Mouse (Mus musculus) kidney, embryonic 14.5 days (tissue): ENCODE data around the gene Wnt11. TPM values are rescaled to one million over a fixed set of nuclear protein-coding genes. Genes with fewer than 3 reads are reported as not detected.

ENCODE experiments used
- ATAC-seq: fragments of 200-750 bp; cut with Nextera tagmentation; 2 replicates; pipeline ENCODE4 v1.8.0; 2017; ENCODE audit warnings: moderate number of reproducible peaks, mild to moderate bottlenecking, moderate TSS enrichment, moderate library complexity; ENCODE audit not compliant: low FRiP score, low TSS enrichment
- H3K27ac ChIP-seq: fragments of 300-500 bp; sonication (generic); 2 replicates; pipeline ENCODE4 v1.5.1; 2014; ENCODE audit warnings: low read depth, mild to moderate bottlenecking, low read length, moderate library complexity, mixed read lengths
- H3K27me3 ChIP-seq: fragments of 300-500 bp; sonication (generic); 2 replicates; pipeline ENCODE4 v1.6.1; 2014; ENCODE audit warnings: mild to moderate bottlenecking, low read length; ENCODE audit not compliant: control insufficient read depth, insufficient read depth
- H3K36me3 ChIP-seq: fragments of 300-500 bp; sonication (generic); 2 replicates; pipeline ENCODE4 v1.6.1; 2014; ENCODE audit warnings: low read length, mixed read lengths; ENCODE audit not compliant: control insufficient read depth, insufficient read depth
- H3K4me1 ChIP-seq: fragments of 300-500 bp; sonication (generic); 2 replicates; pipeline ENCODE4 v1.6.1; 2014; ENCODE audit warnings: low read length, mixed read lengths; ENCODE audit not compliant: control insufficient read depth, insufficient read depth
- H3K4me2 ChIP-seq: fragments of 300-500 bp; sonication (generic); replicated peaks from 2 replicates; pipeline ENCODE4 v1.6.1; 2014; ENCODE audit warnings: low read depth, mild to moderate bottlenecking, low read length
- H3K4me3 ChIP-seq: fragments of 300-500 bp; sonication (generic); 2 replicates; pipeline ENCODE4 v1.5.1; 2014; ENCODE audit warnings: mild to moderate bottlenecking, low read length
- H3K9ac ChIP-seq: fragments of 300-500 bp; sonication (generic); 2 replicates; pipeline ENCODE4 v1.6.1; 2014; ENCODE audit warnings: low read depth, mild to moderate bottlenecking, low read length, moderate library complexity
- H3K9me3 ChIP-seq: fragments of 300-500 bp; sonication (generic); 2 replicates; pipeline ENCODE4 v1.6.1; 2016; ENCODE audit warnings: low read length; ENCODE audit not compliant: control insufficient read depth
- WGBS: fragments of 180-500 bp; shearing (Covaris S2); extraction: QIAGEN DNeasy Blood & Tissue Kit; methylation state at CpG from one replicate; pipeline ENCODE4 v1.1.7; 2014; 5-methylcytosine and 5-hydroxymethylcytosine counted together
- polyA plus RNA-seq: library from polyadenylated mRNA; unstranded; fragments of >200 nt; fragmentation: Nextera tagmentation; extraction: Ambion mirVana; gene quantifications from 2 replicates; pipeline ENCODE4 v1.2.1, GENCODE M21; 2014

Gene Wnt11
- polyA plus RNA-seq, 1 experiment from 2014 or later, result 45.3 TPM

GRCm38 (mm10) chr7:98797347-98798133 is 37.4 kb upstream of the Wnt11 start:
- Histone ChIP-seq H3K4me2 (no peak overlapping the region), H3K36me3 (no peaks in the 10 kb centered on the region), H3K4me1 (peaks cover 20% of the 10 kb centered on the region), H3K4me3 (no peak overlapping the region), H3K9ac (no peak overlapping the region), H3K27ac (no peak overlapping the region), H3K27me3 (0 out of 2 replicates have a peak, but pooled peaks cover 4% of the 10 kb centered on the region), H3K9me3 (no peaks in the 10 kb centered on the region)
- WGBS, result 28% methylated on average over 5 of the region's 5 CpGs
- ATAC-seq, result peak; percentile 71

DNA sequence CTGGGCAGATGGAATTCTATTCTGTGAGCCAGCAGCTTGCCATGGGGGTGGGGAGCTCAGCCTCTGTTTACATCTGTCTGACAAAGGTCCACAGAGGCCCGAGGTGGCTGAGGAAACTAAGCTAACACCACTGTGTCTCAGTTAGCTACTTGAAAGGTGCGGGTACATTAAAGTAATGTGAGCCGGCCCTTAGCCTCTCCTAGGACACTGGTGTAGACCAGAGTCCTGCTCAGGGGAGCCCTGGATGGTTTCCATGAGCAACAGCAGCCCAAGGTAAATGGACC is 36.8 kb upstream of the Wnt11 start:
- H3K9ac ChIP-seq, result no peak overlapping the region
- 19% methylated on average over 3 of the region's 3 CpGs for WGBS
- H3K4me1 ChIP-seq, result peaks cover 20% of the 10 kb centered on the region
- no peak overlapping the region for H3K4me2 ChIP-seq
- H3K9me3 ChIP-seq, result no peaks in the 10 kb centered on the region
- no peak overlapping the region for H3K4me3 ChIP-seq
- H3K27ac ChIP-seq, result no peak overlapping the region
- no peaks in the 10 kb centered on the region for H3K36me3 ChIP-seq
- no peak; the same call in 1 of the 2 replicates for ATAC-seq
- 0 out of 2 replicates have a peak, but pooled peaks cover 4% of the 10 kb centered on the region for H3K27me3 ChIP-seq

GRCm38 (mm10) chr7:98800435-98800834 is 34.5 kb upstream of the Wnt11 start:
- H3K4me2 ChIP-seq, result no peak overlapping the region
- 0 out of 2 replicates have a peak, but pooled peaks cover 4% of the 10 kb centered on the region for H3K27me3 ChIP-seq
- no peak overlapping the region for H3K9ac ChIP-seq
- 68% methylated on average over 8 of the region's 8 CpGs for WGBS
- H3K27ac ChIP-seq, result no peak overlapping the region
- ATAC-seq, result no peak
- H3K36me3 ChIP-seq, result no peaks in the 10 kb centered on the region
- H3K4me3 ChIP-seq, result no peak overlapping the region
- no peaks in the 10 kb centered on the region for H3K9me3 ChIP-seq
- H3K4me1 ChIP-seq, result peaks cover 23% of the 10 kb centered on the region

DNA sequence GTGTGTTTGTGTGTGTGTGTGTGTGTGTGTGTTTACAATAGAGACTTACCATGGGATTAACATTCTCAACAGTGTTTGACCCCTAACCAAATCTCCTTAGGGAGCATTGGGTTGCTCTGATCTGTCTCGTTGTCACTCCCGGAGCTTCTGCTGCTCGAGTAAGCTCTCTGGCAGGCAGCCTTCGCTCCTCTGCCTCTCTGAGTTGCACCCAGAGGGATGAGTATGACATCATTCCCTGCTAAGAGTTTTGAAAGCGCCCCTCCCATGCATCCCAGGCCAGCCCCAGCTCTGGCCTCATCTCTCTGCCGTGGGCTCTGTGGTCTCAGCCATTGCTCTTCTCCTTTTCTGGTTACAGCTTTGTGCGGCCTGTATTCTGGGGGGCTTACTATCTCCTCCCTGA is 33.8 kb upstream of the Wnt11 start:
- Histone ChIP-seq H3K27ac (no peak overlapping the region), H3K9ac (no peak overlapping the region), H3K4me3 (no peak overlapping the region), H3K4me1 (peaks cover 24% of the 10 kb centered on the region), H3K4me2 (no peak overlapping the region), H3K36me3 (no peaks in the 10 kb centered on the region), H3K27me3 (0 out of 2 replicates have a peak, but pooled peaks cover 4% of the 10 kb centered on the region), H3K9me3 (no peaks in the 10 kb centered on the region)
- 73% methylated on average over 7 of the region's 7 CpGs for WGBS
- no peak for ATAC-seq

DNA sequence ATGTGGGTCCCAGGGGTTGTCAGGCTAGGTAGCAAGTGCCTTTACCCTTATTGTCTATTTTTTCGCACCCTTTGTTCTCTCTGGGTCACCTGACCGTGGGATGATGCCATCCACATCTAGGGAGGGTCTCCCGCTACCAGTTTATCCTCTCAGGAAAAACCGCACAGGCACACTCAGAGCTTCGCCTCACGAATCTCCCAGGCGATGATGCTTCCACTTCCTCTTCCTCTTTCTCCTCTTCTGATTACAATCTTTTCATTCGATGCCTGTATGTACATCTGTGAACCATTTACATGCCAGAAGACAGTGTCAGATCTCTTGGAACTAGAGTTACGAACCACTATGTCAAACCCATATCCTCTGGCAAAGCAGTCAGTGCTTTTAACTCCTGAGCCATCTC is 31.7 kb upstream of the Wnt11 start:
- Histone ChIP-seq H3K9me3 (no peaks in the 10 kb centered on the region), H3K27me3 (no peaks in the 10 kb centered on the region), H3K4me1 (peaks cover 15% of the 10 kb centered on the region; the same call in 1 of the 2 replicates), H3K36me3 (no peaks in the 10 kb centered on the region), H3K4me3 (no peak overlapping the region), H3K9ac (no peak overlapping the region), H3K27ac (no peak overlapping the region), H3K4me2 (no peak overlapping the region)
- WGBS, result 77% methylated on average over 9 of the region's 9 CpGs
- no peak for ATAC-seq

DNA sequence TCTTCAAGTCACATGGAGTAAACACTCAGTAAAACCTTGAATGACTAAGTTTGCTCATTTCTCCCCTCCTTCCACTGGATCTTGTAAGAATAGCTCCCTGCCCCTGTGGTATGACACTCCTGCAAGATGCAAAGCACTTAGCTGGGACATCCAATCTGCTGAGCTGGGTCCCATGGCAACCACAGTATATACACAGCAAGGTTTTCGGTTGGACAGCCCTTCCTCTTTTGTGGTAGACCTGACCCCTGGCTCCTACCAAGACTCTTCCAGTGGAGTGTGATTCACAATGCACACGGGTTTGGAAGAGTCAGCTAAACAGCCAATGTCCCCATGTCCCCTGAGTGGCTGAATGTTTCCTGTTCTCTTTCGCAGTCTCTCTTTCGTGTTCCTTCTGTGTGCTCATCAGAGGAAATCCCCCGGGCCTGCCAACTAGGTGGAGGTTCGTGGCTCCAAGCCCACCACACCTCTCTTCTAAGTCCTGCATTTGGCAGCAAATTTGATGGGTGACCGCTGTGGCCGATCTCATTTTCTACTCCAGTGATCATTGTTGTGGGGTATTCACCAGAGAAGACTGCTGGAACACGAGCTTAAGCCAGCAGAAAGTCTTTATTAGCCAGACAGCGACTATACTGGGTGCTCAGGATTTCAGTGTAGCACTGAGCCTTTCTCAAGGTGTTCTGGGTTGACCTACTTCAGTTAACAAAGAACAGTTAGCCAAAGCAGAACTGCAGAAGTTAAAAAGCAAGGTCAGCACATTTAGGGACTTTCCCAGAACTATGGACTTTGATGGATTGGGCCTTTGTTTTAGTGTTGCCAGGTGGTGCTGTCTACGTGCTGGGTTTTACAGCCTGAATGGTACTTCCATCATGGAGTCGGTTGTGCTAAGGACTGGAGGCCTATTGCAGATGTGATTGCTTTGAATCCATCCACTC is 29.8 kb upstream of the Wnt11 start:
- Histone ChIP-seq H3K4me3 (no peak overlapping the region), H3K36me3 (no peaks in the 10 kb centered on the region), H3K9me3 (no peaks in the 10 kb centered on the region), H3K9ac (no peak overlapping the region), H3K27me3 (no peaks in the 10 kb centered on the region; the same call in 1 of the 2 replicates), H3K4me2 (no peak overlapping the region), H3K27ac (no peak overlapping the region; the same call in 1 of the 2 replicates), H3K4me1 (peaks cover 11% of the 10 kb centered on the region; the same call in 1 of the 2 replicates)
- ATAC-seq, result peak; percentile 45; the same call in 1 of the 2 replicates
- 45% methylated on average over 12 of the region's 12 CpGs for WGBS

DNA sequence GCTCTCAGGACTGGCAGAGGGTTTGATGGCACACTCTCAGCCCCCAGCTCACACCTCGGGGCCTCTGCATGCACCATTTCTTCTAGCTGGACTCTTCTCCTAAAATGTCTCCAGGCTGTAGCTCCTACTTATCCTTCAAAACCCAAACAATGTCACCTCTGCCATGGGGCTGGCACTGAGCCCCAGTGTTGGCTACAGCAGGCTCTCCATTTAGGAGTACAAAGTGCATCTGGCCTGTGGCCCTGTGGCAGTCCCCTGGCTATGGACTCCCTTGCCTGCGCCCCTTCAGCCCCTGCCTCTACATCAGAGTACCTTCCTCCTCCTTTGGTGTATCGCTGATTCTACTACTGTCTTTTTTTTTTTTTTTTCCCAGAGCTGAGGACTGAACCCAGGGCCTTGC is 28.0 kb upstream of the Wnt11 start:
- no peaks in the 10 kb centered on the region; the same call in 1 of the 2 replicates for H3K27me3 ChIP-seq
- H3K4me3 ChIP-seq, result no peak overlapping the region
- ATAC-seq, result no peak
- H3K36me3 ChIP-seq, result no peaks in the 10 kb centered on the region
- no peak overlapping the region for H3K27ac ChIP-seq
- no peaks in the 10 kb centered on the region for H3K9me3 ChIP-seq
- no peak overlapping the region for H3K4me2 ChIP-seq
- H3K9ac ChIP-seq, result no peak overlapping the region
- peaks cover 11% of the 10 kb centered on the region; the same call in 1 of the 2 replicates for H3K4me1 ChIP-seq
- 76% methylated on average over 3 of the region's 3 CpGs for WGBS

- no peak overlapping the region for H3K4me3 ChIP-seq
- no peak overlapping the region for H3K27ac ChIP-seq
- no peaks in the 10 kb centered on the region; the same call in 1 of the 2 replicates for H3K27me3 ChIP-seq
- peaks cover 13% of the 10 kb centered on the region; the same call in 1 of the 2 replicates for H3K4me1 ChIP-seq
- H3K36me3 ChIP-seq, result no peaks in the 10 kb centered on the region
- H3K9me3 ChIP-seq, result no peaks in the 10 kb centered on the region
- no peak overlapping the region for H3K9ac ChIP-seq
- ATAC-seq, result no peak
- WGBS, result 74% methylated on average over 6 of the region's 6 CpGs
- no peak overlapping the region for H3K4me2 ChIP-seq
Observed at GRCm38 (mm10) chr7:98809372-98809771, 25.5 kb upstream of the Wnt11 start.
